Mouse (Mus musculus): ENCODE results near the gene Hist1h4h. TPM values are rescaled to one million over a fixed set of nuclear protein-coding genes. Genes with fewer than 3 reads are reported as not detected.

Hist1h4h gene
- polyA plus RNA-seq, 1 experiment from 2014 or later, result 8.5 TPM

DNA sequence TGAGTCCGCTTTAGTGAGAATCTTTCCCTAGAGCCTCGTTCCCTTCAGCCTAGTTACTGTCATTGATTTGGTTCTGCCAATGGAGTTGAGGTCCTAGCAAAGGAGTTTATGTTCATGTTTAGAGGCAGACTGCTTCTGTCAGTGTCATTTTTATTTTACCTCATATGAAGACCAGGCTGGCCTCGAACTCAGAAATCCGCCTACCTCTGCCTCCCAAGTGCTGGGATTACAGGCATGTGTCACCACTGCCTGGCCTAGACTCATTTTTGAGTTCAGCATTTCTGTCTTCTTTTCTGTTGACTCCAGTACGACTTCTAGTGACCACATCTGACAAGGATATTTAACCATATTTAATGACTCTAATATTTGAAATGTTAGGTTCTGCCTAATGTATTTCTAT, 15.6 kb upstream of the Hist1h4h start:
- ATAC-seq (ENCODE audit: insufficient number of reproducible peaks, insufficient read depth, low FRiP score, low read depth), result no peak
- H3K27me3 ChIP-seq (ENCODE audit: control insufficient read depth, insufficient read depth, low read length), result no peaks in the 10 kb centered on the region
- WGBS, result 82% methylated on average over 5 of the region's 5 CpGs
- peaks cover 3 to 5% of the 10 kb centered on the region in 2 experiments; a peak in 2 of 4 replicates for H3K4me1 ChIP-seq (ENCODE audit: control insufficient read depth in 2 of 2, insufficient read depth in 2 of 2, low read length in 2 of 2)
- H3K4me2 ChIP-seq (ENCODE audit: low read length), result no peak overlapping the region
- H3K9me3 ChIP-seq (ENCODE audit: control insufficient read depth, low read length), result no peaks in the 10 kb centered on the region
- H3K27ac ChIP-seq (replicated peaks in 1 of 2; ENCODE audit: control insufficient read depth in 1 of 2, insufficient read depth in 1 of 2, low read depth in 2 of 2, low read length in 2 of 2), result no peak overlapping the region
- H3K36me3 ChIP-seq (ENCODE audit: control insufficient read depth, insufficient read depth, low read length), result no peaks in the 10 kb centered on the region
- H3K9ac ChIP-seq (ENCODE audit: low read length), result no peak overlapping the region
- H3K4me3 ChIP-seq (ENCODE audit: control insufficient read depth in 1 of 2, insufficient read depth in 1 of 2, low read depth in 1 of 2, low read length in 2 of 2), result no peak overlapping the region

DNA sequence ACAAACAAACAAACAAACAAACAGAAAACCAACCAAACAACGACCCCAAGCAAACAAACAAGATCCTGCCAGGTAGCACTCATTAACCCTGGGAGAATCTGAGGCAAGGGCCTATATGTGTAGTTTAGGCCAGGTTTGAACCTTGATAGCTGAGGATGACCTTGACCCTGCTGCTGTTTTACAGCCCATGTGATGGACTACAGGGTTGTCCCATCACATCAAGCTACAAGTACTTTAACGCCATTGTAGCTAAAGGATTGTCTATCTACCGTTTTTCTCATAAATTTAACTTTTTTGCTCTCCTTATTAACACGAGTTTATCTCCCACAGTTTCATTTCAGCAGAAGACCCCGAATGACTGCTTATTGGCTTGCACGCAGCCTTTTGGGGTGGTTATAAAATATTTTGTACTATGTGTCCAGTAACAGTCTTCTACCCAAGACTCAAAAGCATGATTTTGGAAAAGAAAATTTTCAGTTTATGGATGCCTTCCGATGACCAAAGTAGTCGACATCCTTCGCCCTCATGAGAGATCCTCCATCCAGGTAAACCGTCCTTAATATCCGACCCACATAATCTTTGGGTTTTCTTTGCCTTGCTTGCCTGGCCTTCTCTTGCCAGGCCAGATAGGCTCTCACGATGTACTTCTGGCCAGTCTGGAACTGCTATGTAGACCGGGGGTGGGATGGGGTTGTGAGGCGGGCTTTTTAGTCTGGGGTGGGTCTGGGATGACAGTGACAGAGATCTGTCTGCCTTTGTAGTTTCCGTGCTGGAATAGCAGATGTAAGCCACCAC, 14.8 kb upstream of the Hist1h4h start:
- H3K4me2 ChIP-seq (ENCODE audit: low read length), result peak overlapping the region; percentile 96
- peak overlapping the region; percentile 28 to 62 for H3K4me3 ChIP-seq (ENCODE audit: control insufficient read depth in 1 of 2, insufficient read depth in 1 of 2, low read depth in 1 of 2, low read length in 2 of 2)
- 0 out of 4 replicates have a peak overlapping the region, but pooled peaks of 1 of the 2 experiments have one; percentile 28 for H3K27ac ChIP-seq (replicated peaks in 1 of 2; ENCODE audit: control insufficient read depth in 1 of 2, insufficient read depth in 1 of 2, low read depth in 2 of 2, low read length in 2 of 2)
- H3K4me1 ChIP-seq (ENCODE audit: control insufficient read depth in 2 of 2, insufficient read depth in 2 of 2, low read length in 2 of 2), result peaks cover 3 to 4% of the 10 kb centered on the region in 2 experiments; a peak in 2 of 4 replicates
- H3K36me3 ChIP-seq (ENCODE audit: control insufficient read depth, insufficient read depth, low read length), result no peaks in the 10 kb centered on the region
- no peaks in the 10 kb centered on the region for H3K27me3 ChIP-seq (ENCODE audit: control insufficient read depth, insufficient read depth, low read length)
- peak overlapping the region; percentile 48; the same call in 1 of the 2 replicates for H3K9ac ChIP-seq (ENCODE audit: low read length)
- no peaks in the 10 kb centered on the region for H3K9me3 ChIP-seq (ENCODE audit: control insufficient read depth, low read length)
- ATAC-seq (ENCODE audit: insufficient number of reproducible peaks, insufficient read depth, low FRiP score, low read depth), result no peak
- 53% methylated on average over 15 of the region's 15 CpGs for WGBS

DNA sequence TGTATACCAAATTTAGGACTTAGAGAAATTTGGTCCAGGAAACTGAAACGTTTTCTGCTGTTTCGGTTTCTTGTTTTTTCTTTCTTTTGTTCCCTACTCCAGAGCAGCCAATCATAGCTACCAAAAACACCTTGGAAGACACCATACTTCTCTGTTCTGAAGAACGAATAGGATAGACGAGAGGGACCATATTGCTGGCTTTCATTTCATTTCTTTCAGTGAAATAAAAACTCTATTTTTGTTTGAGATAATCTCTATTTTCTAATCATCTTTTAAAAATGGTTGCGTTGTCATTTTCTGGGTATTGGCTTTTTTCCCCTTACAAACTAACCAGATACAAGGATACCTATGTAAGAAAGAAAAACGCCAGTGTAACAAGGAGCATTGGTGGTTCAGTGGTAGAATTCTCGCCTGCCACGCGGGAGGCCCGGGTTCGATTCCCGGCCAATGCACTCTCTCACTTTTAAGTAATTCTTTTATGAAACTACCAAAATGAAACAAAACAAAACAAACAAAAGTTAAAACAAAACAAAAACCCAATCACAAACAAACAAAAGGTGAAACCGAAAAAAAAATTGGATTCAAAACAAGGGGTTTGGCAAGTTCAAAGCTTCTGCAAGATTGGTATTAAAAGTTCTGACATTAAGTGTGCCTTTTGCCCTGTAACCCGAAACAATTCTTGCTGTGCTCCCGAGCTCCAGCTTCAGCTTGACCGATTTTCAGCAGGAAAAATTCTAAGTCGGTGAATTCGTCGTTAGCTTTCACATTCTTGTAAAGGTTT, 13.8 kb upstream of the Hist1h4h start:
- no peaks in the 10 kb centered on the region for H3K36me3 ChIP-seq (ENCODE audit: control insufficient read depth, insufficient read depth, low read length)
- H3K27ac ChIP-seq (replicated peaks in 1 of 2; ENCODE audit: control insufficient read depth in 1 of 2, insufficient read depth in 1 of 2, low read depth in 2 of 2, low read length in 2 of 2), result peak overlapping the region; percentile 78 to 89
- WGBS, result 1% methylated on average over 19 of the region's 19 CpGs
- peaks cover 3 to 4% of the 10 kb centered on the region in 2 experiments; a peak in 2 of 4 replicates for H3K4me1 ChIP-seq (ENCODE audit: control insufficient read depth in 2 of 2, insufficient read depth in 2 of 2, low read length in 2 of 2)
- H3K9me3 ChIP-seq (ENCODE audit: control insufficient read depth, low read length), result no peaks in the 10 kb centered on the region
- ATAC-seq (ENCODE audit: insufficient number of reproducible peaks, insufficient read depth, low FRiP score, low read depth), result no peak; the same call in 1 of the 2 replicates
- H3K4me2 ChIP-seq (ENCODE audit: low read length), result peak overlapping the region; percentile 96
- no peaks in the 10 kb centered on the region for H3K27me3 ChIP-seq (ENCODE audit: control insufficient read depth, insufficient read depth, low read length)
- H3K4me3 ChIP-seq (ENCODE audit: control insufficient read depth in 1 of 2, insufficient read depth in 1 of 2, low read depth in 1 of 2, low read length in 2 of 2), result peak overlapping the region; percentile 62 to 74
- H3K9ac ChIP-seq (ENCODE audit: low read length), result peak overlapping the region; percentile 69

DNA sequence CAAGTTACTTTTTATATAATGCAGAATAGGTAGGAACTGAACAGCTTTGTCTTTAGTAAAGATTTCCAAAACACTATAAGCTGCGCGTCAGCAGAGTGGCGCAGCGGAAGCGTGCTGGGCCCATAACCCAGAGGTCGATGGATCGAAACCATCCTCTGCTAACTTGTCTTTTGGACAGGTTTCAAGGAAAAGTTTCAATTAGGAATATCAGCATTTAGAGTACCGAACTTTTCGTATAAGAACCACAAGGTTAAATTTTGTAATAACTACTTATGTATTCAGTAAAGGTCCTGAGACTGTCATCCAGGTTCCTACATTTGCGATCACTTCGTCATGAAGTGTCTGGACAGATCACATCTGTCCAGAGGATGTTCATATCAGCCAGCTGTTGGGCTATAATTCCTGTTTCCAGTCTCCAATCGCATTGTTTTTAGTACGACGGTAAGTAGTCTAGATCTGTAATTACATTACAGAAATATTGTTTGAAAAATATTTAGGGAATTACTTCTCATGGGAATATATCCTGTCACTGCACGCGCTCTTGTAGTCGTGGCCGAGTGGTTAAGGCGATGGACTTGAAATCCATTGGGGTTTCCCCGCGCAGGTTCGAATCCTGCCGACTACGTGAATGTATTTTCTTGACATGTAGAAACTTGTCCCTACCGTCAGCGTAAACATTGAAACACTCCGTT, 13.1 kb upstream of the Hist1h4h start:
- whole genome bisulfite sequencing, result under 1% methylated on average over 27 of the region's 27 CpGs
- Histone ChIP-seq H3K36me3 (ENCODE audit: control insufficient read depth, insufficient read depth, low read length) (no peaks in the 10 kb centered on the region), H3K9ac (ENCODE audit: low read length) (peak overlapping the region; percentile 74), H3K9me3 (ENCODE audit: control insufficient read depth, low read length) (no peaks in the 10 kb centered on the region), H3K4me2 (ENCODE audit: low read length) (peak overlapping the region; percentile 96), H3K4me1 (ENCODE audit: control insufficient read depth in 2 of 2, insufficient read depth in 2 of 2, low read length in 2 of 2) (peaks cover 3 to 4% of the 10 kb centered on the region in 2 experiments; a peak in 2 of 4 replicates), H3K4me3 (ENCODE audit: control insufficient read depth in 1 of 2, insufficient read depth in 1 of 2, low read depth in 1 of 2, low read length in 2 of 2) (peak overlapping the region; percentile 62 to 74), H3K27ac (replicated peaks in 1 of 2; ENCODE audit: control insufficient read depth in 1 of 2, insufficient read depth in 1 of 2, low read depth in 2 of 2, low read length in 2 of 2) (peak overlapping the region; percentile 78 to 89), H3K27me3 (ENCODE audit: control insufficient read depth, insufficient read depth, low read length) (no peaks in the 10 kb centered on the region)
- peak; percentile 79 for ATAC-seq (ENCODE audit: insufficient number of reproducible peaks, insufficient read depth, low FRiP score, low read depth)

DNA sequence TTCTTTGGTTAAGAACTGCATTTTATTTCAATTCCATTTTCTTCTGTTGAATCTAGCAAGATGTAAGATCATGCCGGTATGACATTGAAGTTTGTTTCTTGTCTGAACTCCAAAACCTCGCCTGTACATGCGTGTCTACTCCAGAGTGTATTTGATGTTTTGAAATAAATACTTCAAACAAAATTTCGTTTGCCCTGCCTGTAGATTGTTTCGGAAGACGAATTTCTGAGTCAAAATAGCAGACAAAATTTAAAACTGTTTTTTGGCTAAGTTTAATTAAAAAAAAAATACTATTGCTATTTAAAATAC, 12.6 kb upstream of the Hist1h4h start:
- no peak for ATAC-seq (ENCODE audit: insufficient number of reproducible peaks, insufficient read depth, low FRiP score, low read depth)
- H3K27ac ChIP-seq (replicated peaks in 1 of 2; ENCODE audit: control insufficient read depth in 1 of 2, insufficient read depth in 1 of 2, low read depth in 2 of 2, low read length in 2 of 2), result peak overlapping the region in 1 of 2 experiments; percentile 72; a peak in 2 of 4 replicates

DNA sequence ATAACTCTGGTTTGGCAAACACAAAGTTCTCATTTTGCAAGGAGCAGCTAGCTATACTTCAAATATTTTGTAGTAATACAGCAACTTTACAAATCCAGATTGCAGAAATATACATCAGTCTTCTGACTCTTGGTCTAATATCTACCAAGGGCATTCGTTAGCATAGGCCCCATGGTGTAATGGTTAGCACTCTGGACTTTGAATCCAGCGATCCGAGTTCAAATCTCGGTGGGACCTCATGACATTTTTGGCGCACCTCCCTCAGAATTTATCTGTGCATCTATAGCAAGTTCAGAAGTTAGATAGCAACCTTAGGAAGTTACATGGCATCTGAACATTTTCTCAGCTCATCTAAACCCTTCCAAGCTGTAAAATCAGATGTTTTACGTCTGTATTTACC, 12.0 kb upstream of the Hist1h4h start:
- Histone ChIP-seq H3K4me2 (ENCODE audit: low read length) (peak overlapping the region; percentile 96), H3K36me3 (ENCODE audit: control insufficient read depth, insufficient read depth, low read length) (no peaks in the 10 kb centered on the region), H3K9me3 (ENCODE audit: control insufficient read depth, low read length) (no peaks in the 10 kb centered on the region), H3K27ac (replicated peaks in 1 of 2; ENCODE audit: control insufficient read depth in 1 of 2, insufficient read depth in 1 of 2, low read depth in 2 of 2, low read length in 2 of 2) (peak overlapping the region; percentile 45 to 58), H3K9ac (ENCODE audit: low read length) (peak overlapping the region; percentile 55), H3K4me1 (ENCODE audit: control insufficient read depth in 2 of 2, insufficient read depth in 2 of 2, low read length in 2 of 2) (peaks cover 3 to 4% of the 10 kb centered on the region in 2 experiments; a peak in 2 of 4 replicates), H3K27me3 (ENCODE audit: control insufficient read depth, insufficient read depth, low read length) (no peaks in the 10 kb centered on the region), H3K4me3 (ENCODE audit: control insufficient read depth in 1 of 2, insufficient read depth in 1 of 2, low read depth in 1 of 2, low read length in 2 of 2) (peak overlapping the region; percentile 26 to 62; a peak in 3 of 4 replicates)
- 0 out of 2 replicates have a peak, but pooled peaks have one; percentile 23 for ATAC-seq (ENCODE audit: insufficient number of reproducible peaks, insufficient read depth, low FRiP score, low read depth)
- under 1% methylated on average over 6 of the region's 6 CpGs for WGBS

More for the DNA sequence above, 12.6 kb upstream of the Hist1h4h start:
- Histone ChIP-seq H3K9me3 (ENCODE audit: control insufficient read depth, low read length) (no peaks in the 10 kb centered on the region), H3K4me1 (ENCODE audit: control insufficient read depth in 2 of 2, insufficient read depth in 2 of 2, low read length in 2 of 2) (peaks cover 3 to 4% of the 10 kb centered on the region in 2 experiments; a peak in 2 of 4 replicates), H3K36me3 (ENCODE audit: control insufficient read depth, insufficient read depth, low read length) (no peaks in the 10 kb centered on the region), H3K4me2 (ENCODE audit: low read length) (peak overlapping the region; percentile 96), H3K27me3 (ENCODE audit: control insufficient read depth, insufficient read depth, low read length) (no peaks in the 10 kb centered on the region), H3K9ac (ENCODE audit: low read length) (peak overlapping the region; percentile 67), H3K4me3 (ENCODE audit: control insufficient read depth in 1 of 2, insufficient read depth in 1 of 2, low read depth in 1 of 2, low read length in 2 of 2) (peak overlapping the region; percentile 41 to 62; a peak in 3 of 4 replicates)
- WGBS, result under 1% methylated on average over 6 of the region's 6 CpGs

DNA sequence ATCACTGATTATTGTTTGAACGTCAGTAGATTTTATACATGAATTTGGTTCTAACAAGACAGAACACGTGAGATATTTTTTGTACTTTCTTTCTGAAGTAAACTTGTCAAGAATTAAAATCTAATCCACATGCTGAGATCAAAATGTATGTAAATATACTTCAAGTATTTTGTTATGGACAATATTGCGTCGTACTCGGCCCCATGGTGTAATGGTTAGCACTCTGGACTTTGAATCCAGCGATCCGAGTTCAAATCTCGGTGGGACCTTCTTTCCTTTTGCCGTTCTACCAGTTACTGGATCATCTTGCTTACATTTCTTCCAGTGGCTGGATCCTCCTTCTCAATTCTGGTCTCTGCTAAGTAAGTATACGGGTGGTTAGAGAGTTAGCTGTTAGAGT, 11.4 kb upstream of the Hist1h4h start:
- no peaks in the 10 kb centered on the region for H3K27me3 ChIP-seq (ENCODE audit: control insufficient read depth, insufficient read depth, low read length)
- H3K36me3 ChIP-seq (ENCODE audit: control insufficient read depth, insufficient read depth, low read length), result no peaks in the 10 kb centered on the region
- H3K4me1 ChIP-seq (ENCODE audit: control insufficient read depth in 2 of 2, insufficient read depth in 2 of 2, low read length in 2 of 2), result peaks cover 3 to 4% of the 10 kb centered on the region in 2 experiments; a peak in 2 of 4 replicates
- H3K4me2 ChIP-seq (ENCODE audit: low read length), result peak overlapping the region; percentile 96
- 1% methylated on average over 10 of the region's 10 CpGs for WGBS
- peak overlapping the region; percentile 45 to 58 for H3K27ac ChIP-seq (replicated peaks in 1 of 2; ENCODE audit: control insufficient read depth in 1 of 2, insufficient read depth in 1 of 2, low read depth in 2 of 2, low read length in 2 of 2)
- ATAC-seq (ENCODE audit: insufficient number of reproducible peaks, insufficient read depth, low FRiP score, low read depth), result peak; percentile 54; the same call in 1 of the 2 replicates
- H3K9me3 ChIP-seq (ENCODE audit: control insufficient read depth, low read length), result no peaks in the 10 kb centered on the region
- peak overlapping the region; percentile 55 for H3K9ac ChIP-seq (ENCODE audit: low read length)
- H3K4me3 ChIP-seq (ENCODE audit: control insufficient read depth in 1 of 2, insufficient read depth in 1 of 2, low read depth in 1 of 2, low read length in 2 of 2), result peak overlapping the region; percentile 26 to 62; a peak in 3 of 4 replicates
